Mouse (Mus musculus): Measurements from ENCODE around the gene Zwilch. TPM values are rescaled to one million over a fixed set of nuclear protein-coding genes. Genes with fewer than 3 reads are reported as not detected.

Zwilch gene
- total RNA-seq (2021), result 1 to 10 TPM; 2.6 to 4.8 TPM
- long read RNA-seq, experiment 1, partial matches to known transcripts, result 2 of 4 reads
- long read RNA-seq, experiment 1, other reads (novel, unspliced or antisense), result 0 of 4 reads
- long read RNA-seq, experiment 2, partial matches to known transcripts, result 1 of 2 reads
- long read RNA-seq, experiment 2, other reads (novel, unspliced or antisense), result 1 of 2 reads

- peak; percentile 27; the same call in 1 of the 2 replicates for TF ChIP-seq CTCF (conservative IDR thresholded peaks at IDR 0.05)
- Histone ChIP-seq H3K4me3 (peak within 1 kb of the TSS; percentile 81), H3K27ac (peak within 1 kb of the TSS; percentile 97)
- DNase-seq (ENCODE audit: low spot score in 2 of 2), result peak; percentile 72 to 77
These were observed at the start of gene Zwilch, which contains the start of gene Rpl4 for GRCm38 (mm10) chr9:64172816-64173665. Gene Zwilch (minus strand): TSS chr9:64173104. Gene Rpl4 (plus strand): TSS chr9:64173375.

GRCm38 (mm10) chr9:64222098-64222497 is 49.2 kb upstream of the Zwilch start:
- DNase-seq (ENCODE audit: low spot score in 2 of 2), result no peak
- TF ChIP-seq CTCF (conservative IDR thresholded peaks at IDR 0.05), result no peak
- H3K27ac ChIP-seq, result peak overlapping the region; percentile 73
- H3K4me3 ChIP-seq, result no peak overlapping the region

GRCm38 (mm10) chr9:64221480-64221879 is 48.6 kb upstream of the Zwilch start:
- H3K4me3 ChIP-seq, result no peak overlapping the region
- peak in 1 of 2 experiments; percentile 45 for DNase-seq (ENCODE audit: low spot score in 2 of 2)
- H3K27ac ChIP-seq, result peak overlapping the region; percentile 73
- no peak for TF ChIP-seq CTCF (conservative IDR thresholded peaks at IDR 0.05)

- Histone ChIP-seq H3K27ac (peak overlapping the region; percentile 62), H3K4me3 (no peak overlapping the region)
- TF ChIP-seq CTCF (conservative IDR thresholded peaks at IDR 0.05), result no peak
- no peak for DNase-seq (ENCODE audit: low spot score in 2 of 2)
These were observed 47.7 kb upstream of the Zwilch start for GRCm38 (mm10) chr9:64220603-64221002.

GRCm38 (mm10) chr9:64219772-64220420 is 47.0 kb upstream of the Zwilch start:
- H3K27ac ChIP-seq, result peak overlapping the region; percentile 62
- TF ChIP-seq CTCF (conservative IDR thresholded peaks at IDR 0.05), result no peak
- H3K4me3 ChIP-seq, result no peak overlapping the region
- DNase-seq (ENCODE audit: low spot score in 2 of 2), result no peak

GRCm38 (mm10) chr9:64219305-64219704 is 46.4 kb upstream of the Zwilch start:
- no peak for DNase-seq (ENCODE audit: low spot score in 2 of 2)
- no peak overlapping the region for H3K4me3 ChIP-seq
- peak overlapping the region; percentile 54 for H3K27ac ChIP-seq
- TF ChIP-seq CTCF (conservative IDR thresholded peaks at IDR 0.05), result no peak

GRCm38 (mm10) chr9:64217887-64218286 is 45.0 kb upstream of the Zwilch start:
- DNase-seq (ENCODE audit: low spot score in 2 of 2), result no peak
- TF ChIP-seq CTCF (conservative IDR thresholded peaks at IDR 0.05), result no peak
- no peak overlapping the region for H3K27ac ChIP-seq
- no peak overlapping the region for H3K4me3 ChIP-seq

- no peak for DNase-seq (ENCODE audit: low spot score in 2 of 2)
- TF ChIP-seq CTCF (conservative IDR thresholded peaks at IDR 0.05), result no peak
- no peak overlapping the region for H3K4me3 ChIP-seq
- H3K27ac ChIP-seq, result peak overlapping the region; percentile 32; the same call in 1 of the 2 replicates
These were observed 43.7 kb upstream of the Zwilch start for GRCm38 (mm10) chr9:64216641-64217040.

GRCm38 (mm10) chr9:64216090-64216489 is 43.2 kb upstream of the Zwilch start:
- no peak for DNase-seq (ENCODE audit: low spot score in 2 of 2)
- Histone ChIP-seq H3K4me3 (no peak overlapping the region), H3K27ac (peak overlapping the region; percentile 32; the same call in 1 of the 2 replicates)
- no peak for TF ChIP-seq CTCF (conservative IDR thresholded peaks at IDR 0.05)

GRCm38 (mm10) chr9:64214452-64214851 is 41.5 kb upstream of the Zwilch start:
- no peak overlapping the region for H3K4me3 ChIP-seq
- no peak for TF ChIP-seq CTCF (conservative IDR thresholded peaks at IDR 0.05)
- no peak for DNase-seq (ENCODE audit: low spot score in 2 of 2)
- no peak overlapping the region; the same call in 1 of the 2 replicates for H3K27ac ChIP-seq

- TF ChIP-seq CTCF (conservative IDR thresholded peaks at IDR 0.05), result no peak
- no peak for DNase-seq (ENCODE audit: low spot score in 2 of 2)
- peak overlapping the region; percentile 91 for H3K27ac ChIP-seq
These were observed 34.7 kb upstream of the Zwilch start for GRCm38 (mm10) chr9:64207509-64208084.

GRCm38 (mm10) chr9:64202866-64203265 is 30.0 kb upstream of the Zwilch start:
- TF ChIP-seq CTCF (conservative IDR thresholded peaks at IDR 0.05), result no peak
- no peak for DNase-seq (ENCODE audit: low spot score in 2 of 2)
- no peak overlapping the region for H3K27ac ChIP-seq
- H3K4me3 ChIP-seq, result no peak overlapping the region

More at GRCm38 (mm10) chr9:64207509-64208084, 34.7 kb upstream of the Zwilch start:
- no peak overlapping the region for H3K4me3 ChIP-seq

- Histone ChIP-seq H3K4me3 (no peak overlapping the region), H3K27ac (no peak overlapping the region)
- no peak for TF ChIP-seq CTCF (conservative IDR thresholded peaks at IDR 0.05)
- DNase-seq (ENCODE audit: low spot score in 2 of 2), result no peak
These were observed 29.4 kb upstream of the Zwilch start for GRCm38 (mm10) chr9:64202331-64202730.

Measured in layer of hippocampus, adult 2 months (tissue).